Mouse (Mus musculus) erythroblast, adult 5-6 weeks (primary cell): ENCODE results near the gene Cyp2j12. TPM values are rescaled to one million over a fixed set of nuclear protein-coding genes. Genes with fewer than 3 reads are reported as not detected.

ENCODE experiments used
- total RNA-seq, 2 experiments: library from RNA; stranded (forward) in 1 of 2; stranded (reverse) in 1 of 2; fragments of 150-400 nt in 1 of 2; fragments of 200-764, 138-1000 nt in 1 of 2; gene quantifications; 2 replicates each; pipeline versions ENCODE4 v1.2.3 to v1.2.4; 2015 to 2017; ENCODE audit warnings: low replicate concordance in 2 of 2

Cyp2j12 gene
- total RNA-seq, 2 experiments from 2014 or later: not detected

Other genes with a start within 250 kb of the Cyp2j12 start
- 0.19 and 4.6 TPM in 2 replicates for gene Hook1, start 173.9 kb downstream of the Cyp2j12 start, total RNA-seq (2015; ENCODE audit: low replicate concordance)
- gene Hook1, start 173.9 kb downstream of the Cyp2j12 start, total RNA-seq (2017; ENCODE audit: low replicate concordance): 2.1 and 12.8 TPM in 2 replicates
- gene Cyp2j13, start 63.6 kb downstream of the Cyp2j12 start, total RNA-seq (2015; ENCODE audit: low replicate concordance): not detected in 2 replicates
- gene Cyp2j13, start 63.6 kb downstream of the Cyp2j12 start, total RNA-seq (2017; ENCODE audit: low replicate concordance): not detected in 2 replicates
- not detected in 2 replicates for gene Cyp2j7, start 95.5 kb upstream of the Cyp2j12 start, total RNA-seq (2015; ENCODE audit: low replicate concordance)
- gene Cyp2j7, start 95.5 kb upstream of the Cyp2j12 start, total RNA-seq (2017; ENCODE audit: low replicate concordance): not detected in 2 replicates
- gene Cyp2j11, start 207.5 kb upstream of the Cyp2j12 start, total RNA-seq (2015; ENCODE audit: low replicate concordance): not detected in 2 replicates
- gene Cyp2j11, start 207.5 kb upstream of the Cyp2j12 start, total RNA-seq (2017; ENCODE audit: low replicate concordance): 0.28 TPM in 1 of 2 replicates, not detected in the other